Mouse (Mus musculus) C2C12 (cell line): ENCODE results near the gene Timp3.
A peak's percentile ranks its signal among the peaks of the same experiment; 100 is the strongest.

Source experiments
- CEBPB ChIP-seq: IDR thresholded peaks from one replicate; pipeline ENCODE4 v1.6.1; 2011; ENCODE audit warnings: low read depth, mild to moderate bottlenecking, control low read depth, moderate library complexity
- CTCF ChIP-seq: IDR thresholded peaks from one replicate; pipeline ENCODE4 v1.5.1; 2011; ENCODE audit not compliant: control insufficient read depth, insufficient read depth, insufficient read length
- FOSL1 ChIP-seq: IDR thresholded peaks from one replicate; pipeline ENCODE4 v1.8.0; 2011; ENCODE audit warnings: mild to moderate bottlenecking, low read length; ENCODE audit not compliant: poor library complexity, insufficient read depth, severe bottlenecking
- MAX ChIP-seq: IDR thresholded peaks from one replicate; pipeline ENCODE4 v1.6.1; 2011; ENCODE audit warnings: mild to moderate bottlenecking, control low read depth
- MYOD1 ChIP-seq: IDR thresholded peaks from one replicate; pipeline ENCODE4 v1.6.1; 2011; ENCODE audit warnings: low read depth; ENCODE audit not compliant: control insufficient read depth, insufficient read length
- USF1 ChIP-seq: IDR thresholded peaks from one replicate; pipeline ENCODE4 v1.6.1; 2011; ENCODE audit warnings: low read depth, mild to moderate bottlenecking, control low read depth, moderate library complexity

DNA sequence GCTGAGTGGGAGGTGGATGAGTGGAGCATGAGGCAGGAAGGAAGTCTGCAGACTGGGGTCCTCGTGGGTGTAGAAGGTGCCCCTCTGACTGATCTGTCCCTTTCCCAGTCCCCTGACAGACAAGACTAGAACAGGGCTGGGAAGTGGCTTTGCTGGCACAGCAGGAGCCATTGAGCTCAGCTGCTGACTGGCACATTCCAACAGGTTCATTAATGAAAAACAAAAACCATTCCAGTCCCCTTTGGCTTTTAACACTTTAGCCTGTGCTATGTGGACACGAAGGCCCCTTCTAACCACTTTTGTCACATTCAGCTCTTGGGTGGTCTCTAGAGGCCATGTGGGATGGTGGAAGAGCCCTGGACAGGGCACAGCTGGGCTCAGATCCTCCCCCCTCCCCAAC, 4.4 kb downstream of the Timp3 start:
- TF ChIP-seq CTCF, result no peak
- no peak for TF ChIP-seq MAX
- TF ChIP-seq CEBPB, result no peak
- peak; percentile 21 for TF ChIP-seq MYOD1
- no peak for TF ChIP-seq FOSL1
- TF ChIP-seq USF1, result no peak
